Mouse (Mus musculus) hindbrain, embryonic 14.5 days (tissue): ENCODE results near the gene Omg. TPM values are rescaled to one million over a fixed set of nuclear protein-coding genes. Genes with fewer than 3 reads are reported as not detected.

Experiments used
- ATAC-seq: fragments of 200-750 bp; cut with Nextera tagmentation; 2 replicates; pipeline ENCODE4 v1.8.0; 2017; ENCODE audit warnings: moderate number of reproducible peaks, mild to moderate bottlenecking, moderate TSS enrichment, moderate library complexity; ENCODE audit not compliant: low FRiP score
- DNase-seq: peaks from one replicate; pipeline ENCODE4 v3.0.0-alpha.2; 2015; ENCODE audit warnings: low spot score
- H3K27ac ChIP-seq: fragments of 300-500 bp; sonication (generic); 2 replicates; pipeline ENCODE4 v1.5.1; 2014; ENCODE audit warnings: mild to moderate bottlenecking, moderate library complexity
- H3K27me3 ChIP-seq: fragments of 300-500 bp; sonication (generic); 2 replicates; pipeline ENCODE4 v1.6.1; 2014; ENCODE audit warnings: mild to moderate bottlenecking, low read length, mixed read lengths; ENCODE audit not compliant: control insufficient read depth, insufficient read depth
- H3K36me3 ChIP-seq: fragments of 300-500 bp; sonication (generic); replicated peaks from 2 replicates; pipeline ENCODE4 v1.6.1; 2014; ENCODE audit not compliant: control insufficient read depth, insufficient read depth
- H3K4me1 ChIP-seq: fragments of 300-500 bp; sonication (generic); replicated peaks from 2 replicates; pipeline ENCODE4 v1.6.1; 2014; ENCODE audit warnings: antibody characterized with exemption, low read length, mixed read lengths; ENCODE audit not compliant: control insufficient read depth, insufficient read depth
- H3K4me2 ChIP-seq: fragments of 300-500 bp; sonication (generic); replicated peaks from 2 replicates; pipeline ENCODE4 v1.6.1; 2014; ENCODE audit warnings: mild to moderate bottlenecking, moderate library complexity
- H3K4me3 ChIP-seq: fragments of 300-500 bp; sonication (generic); replicated peaks from 2 replicates; pipeline ENCODE4 v1.5.1; 2014; ENCODE audit warnings: mild to moderate bottlenecking, low read length
- H3K9ac ChIP-seq: fragments of 300-500 bp; sonication (generic); 2 replicates; pipeline ENCODE4 v1.6.1; 2014
- H3K9me3 ChIP-seq: fragments of 300-500 bp; sonication (generic); 2 replicates; pipeline ENCODE4 v1.6.1; 2016; ENCODE audit warnings: low read length; ENCODE audit not compliant: control insufficient read depth
- WGBS: fragments of 180-500 bp; shearing (Covaris S2); extraction: QIAGEN DNeasy Blood & Tissue Kit; methylation state at CpG from one replicate; pipeline ENCODE4 v1.1.7; 2014; 5-methylcytosine and 5-hydroxymethylcytosine counted together
- polyA plus RNA-seq: library from polyadenylated mRNA; unstranded; fragments of >200 nt; fragmentation: Nextera tagmentation; extraction: Ambion mirVana; gene quantifications from 2 replicates; pipeline ENCODE4 v1.2.1, GENCODE M21; 2014

Gene Omg
- polyA plus RNA-seq, 1 experiment from 2014 or later = 7.7 TPM

- Histone ChIP-seq H3K4me3 (no peak overlapping the region), H3K9me3 (no peaks in the 10 kb centered on the region), H3K27ac (no peak overlapping the region), H3K4me1 (no peaks in the 10 kb centered on the region), H3K9ac (no peak overlapping the region), H3K4me2 (no peak overlapping the region), H3K36me3 (peaks cover 26% of the 10 kb centered on the region; the same call in 1 of the 2 replicates), H3K27me3 (no peaks in the 10 kb centered on the region)
- ATAC-seq (no peak), DNase-seq (no peak)
Measured at GRCm38 (mm10) chr11:79484721-79485120, 19.2 kb downstream of the Omg start.

DNA sequence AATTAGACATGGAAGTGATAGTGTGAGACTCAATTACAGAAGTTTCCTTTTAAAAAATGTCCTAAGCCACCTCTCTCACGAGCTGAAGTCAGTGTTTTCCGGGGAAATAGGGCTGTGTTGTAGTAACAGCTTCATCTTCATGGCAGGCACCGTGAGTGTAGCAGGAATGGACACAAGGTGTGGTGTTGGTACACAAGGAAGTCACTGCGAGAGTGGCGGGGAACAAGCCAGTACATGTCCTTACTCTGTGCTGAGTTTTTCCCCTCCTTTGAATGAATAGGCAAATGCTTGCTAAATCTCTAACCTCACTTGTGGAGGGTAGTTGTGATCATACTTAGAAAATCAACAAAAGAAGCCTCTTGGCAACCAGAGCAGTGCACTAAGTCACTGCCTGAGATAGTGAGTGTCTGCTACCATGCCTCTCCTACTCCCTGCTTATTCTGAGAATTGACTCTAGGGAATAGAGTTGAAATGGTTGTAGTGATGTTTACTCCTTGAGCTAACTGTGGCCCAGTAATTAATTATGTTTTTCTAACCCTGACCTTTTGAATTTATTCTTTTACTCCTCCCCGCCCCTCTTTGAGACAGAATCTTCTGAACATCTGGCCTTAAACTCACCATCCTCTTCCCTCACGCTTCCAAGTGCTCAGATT lies 19.9 kb downstream of the Omg start:
- Histone ChIP-seq H3K4me2 (no peak overlapping the region), H3K4me1 (no peaks in the 10 kb centered on the region), H3K27ac (no peak overlapping the region), H3K4me3 (no peak overlapping the region), H3K9me3 (no peaks in the 10 kb centered on the region), H3K27me3 (no peaks in the 10 kb centered on the region), H3K36me3 (peaks cover 26% of the 10 kb centered on the region; the same call in 1 of the 2 replicates), H3K9ac (no peak overlapping the region)
- 88% methylated on average over 7 of the region's 7 CpGs for WGBS
- DNase-seq (no peak), ATAC-seq (no peak)

- Histone ChIP-seq H3K9me3 (no peaks in the 10 kb centered on the region), H3K27me3 (no peaks in the 10 kb centered on the region), H3K4me1 (no peaks in the 10 kb centered on the region), H3K4me2 (no peak overlapping the region), H3K36me3 (peaks cover 31% of the 10 kb centered on the region), H3K4me3 (no peak overlapping the region), H3K27ac (no peak overlapping the region), H3K9ac (no peak overlapping the region)
- DNase-seq = no peak
- no peak for ATAC-seq
- WGBS = 92% methylated on average over 6 of the region's 6 CpGs
Measured at GRCm38 (mm10) chr11:79483392-79483791, 20.5 kb downstream of the Omg start.

GRCm38 (mm10) chr11:79468097-79468496 lies 35.8 kb downstream of the Omg start:
- Histone ChIP-seq H3K4me1 (no peaks in the 10 kb centered on the region), H3K9ac (no peak overlapping the region), H3K27ac (no peak overlapping the region), H3K4me3 (no peak overlapping the region), H3K4me2 (no peak overlapping the region), H3K36me3 (peaks cover 60% of the 10 kb centered on the region), H3K9me3 (no peaks in the 10 kb centered on the region), H3K27me3 (no peaks in the 10 kb centered on the region)
- DNase-seq (no peak), ATAC-seq (no peak)
- 83% methylated on average over 1 of the region's 1 CpGs for WGBS

- no peaks in the 10 kb centered on the region for H3K4me1 ChIP-seq
- peaks cover 78% of the 10 kb centered on the region for H3K36me3 ChIP-seq
- WGBS = 94% methylated on average over 3 of the region's 3 CpGs
- no peak overlapping the region for H3K4me2 ChIP-seq
- H3K4me3 ChIP-seq = no peak overlapping the region
- H3K9me3 ChIP-seq = no peaks in the 10 kb centered on the region
- no peak for ATAC-seq
- no peak for DNase-seq
- H3K27me3 ChIP-seq = no peaks in the 10 kb centered on the region
- H3K27ac ChIP-seq = no peak overlapping the region
- H3K9ac ChIP-seq = no peak overlapping the region
Measured at GRCm38 (mm10) chr11:79460756-79461450, 43.0 kb downstream of the Omg start.

- Histone ChIP-seq H3K9me3 (no peaks in the 10 kb centered on the region), H3K36me3 (peaks cover 84% of the 10 kb centered on the region), H3K27me3 (no peaks in the 10 kb centered on the region), H3K9ac (no peak overlapping the region), H3K4me1 (no peaks in the 10 kb centered on the region), H3K4me3 (no peak overlapping the region), H3K4me2 (no peak overlapping the region), H3K27ac (no peak overlapping the region)
- no peak for DNase-seq
- 95% methylated on average over 4 of the region's 4 CpGs for WGBS
- ATAC-seq = no peak
Measured at GRCm38 (mm10) chr11:79459846-79460245, 44.0 kb downstream of the Omg start.

DNA sequence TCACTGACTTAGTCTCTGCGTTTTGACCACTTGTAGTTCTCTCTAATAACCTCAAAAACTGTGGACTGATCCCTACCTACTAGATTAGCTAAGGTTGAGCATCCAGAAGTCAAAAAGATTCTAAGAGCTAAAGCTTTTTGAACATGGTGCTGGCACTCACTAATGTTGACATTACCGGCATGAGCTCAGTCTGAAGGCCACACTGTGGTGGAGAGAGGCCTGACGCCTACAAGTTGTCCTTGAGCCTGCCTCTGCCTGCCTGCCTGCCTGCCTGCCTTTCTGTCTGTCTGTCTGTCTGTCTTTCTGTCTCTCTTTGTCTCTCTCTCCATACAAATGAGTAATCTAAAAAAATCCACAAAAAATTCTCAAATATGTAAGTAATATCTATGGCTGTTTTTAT lies 46.0 kb downstream of the Omg start:
- no peak for DNase-seq
- no peaks in the 10 kb centered on the region for H3K4me1 ChIP-seq
- 87% methylated on average over 3 of the region's 3 CpGs for WGBS
- ATAC-seq = no peak
- H3K27me3 ChIP-seq = no peaks in the 10 kb centered on the region
- no peaks in the 10 kb centered on the region for H3K9me3 ChIP-seq
- no peak overlapping the region for H3K4me3 ChIP-seq
- H3K4me2 ChIP-seq = no peak overlapping the region
- peaks cover 88% of the 10 kb centered on the region for H3K36me3 ChIP-seq
- H3K27ac ChIP-seq = no peak overlapping the region
- no peak overlapping the region for H3K9ac ChIP-seq

DNA sequence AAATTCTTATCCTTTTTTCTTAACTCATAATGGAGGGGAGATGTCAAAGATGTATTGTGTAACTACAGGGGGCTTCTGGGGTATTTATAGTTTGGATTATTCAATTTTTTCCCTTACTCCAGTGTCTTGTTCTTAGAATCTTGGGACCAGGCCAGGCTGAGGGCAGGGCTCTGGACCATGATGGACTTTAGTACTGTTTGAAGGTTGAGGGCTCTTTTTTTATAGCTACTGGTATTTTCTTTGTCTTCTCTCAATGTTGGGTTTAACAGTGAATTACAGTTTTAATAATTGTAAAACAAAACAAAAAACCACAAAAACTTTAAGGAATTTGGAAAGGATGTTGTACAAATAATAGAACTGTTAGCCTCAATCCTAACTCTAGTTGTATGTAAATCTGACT lies 50.9 kb downstream of the Omg start:
- Histone ChIP-seq H3K4me3 (no peak overlapping the region), H3K27ac (no peak overlapping the region), H3K9me3 (no peaks in the 10 kb centered on the region), H3K4me2 (no peak overlapping the region), H3K36me3 (peaks cover 90% of the 10 kb centered on the region), H3K27me3 (no peaks in the 10 kb centered on the region), H3K4me1 (no peaks in the 10 kb centered on the region), H3K9ac (no peak overlapping the region)
- ATAC-seq = no peak
- DNase-seq = no peak
